Mouse (Mus musculus): ENCODE data around the gene Dbnl.

GRCm38 (mm10) chr11:5795290-5795689 is 7.0 kb downstream of the Dbnl start:
- TF ChIP-seq CTCF (IDR thresholded peaks at IDR 0.05) (no peak), POLR2A (IDR thresholded peaks at IDR 0.05; ENCODE audit: insufficient read depth, low read depth, low read length) (no peak)
